Mouse (Mus musculus) lung, embryonic 15.5 days (tissue): ENCODE results near the gene Furin. TPM values are rescaled to one million over a fixed set of nuclear protein-coding genes. Genes with fewer than 3 reads are reported as not detected.

Source experiments
- ATAC-seq: fragments of 200-750 bp; cut with Nextera tagmentation; 2 replicates; pipeline ENCODE4 v1.8.0; 2017; ENCODE audit warnings: moderate number of reproducible peaks, borderline replicate concordance; ENCODE audit not compliant: low FRiP score, low TSS enrichment; ENCODE audit errors: extremely low read depth
- H3K27ac ChIP-seq: fragments of 300-500 bp; sonication (generic); 2 replicates; pipeline ENCODE4 v1.5.1; 2015; ENCODE audit warnings: moderate library complexity, mild to moderate bottlenecking, inconsistent platforms
- H3K27me3 ChIP-seq: fragments of 300-500 bp; sonication (generic); 2 replicates; pipeline ENCODE4 v1.6.1; 2015; ENCODE audit warnings: inconsistent platforms
- H3K36me3 ChIP-seq: fragments of 300-500 bp; sonication (generic); 2 replicates; pipeline ENCODE4 v1.6.1; 2015; ENCODE audit warnings: inconsistent platforms
- H3K4me1 ChIP-seq: fragments of 300-500 bp; sonication (generic); 2 replicates; pipeline ENCODE4 v1.6.1; 2015; ENCODE audit warnings: inconsistent platforms
- H3K4me2 ChIP-seq: fragments of 300-500 bp; sonication (generic); 2 replicates; pipeline ENCODE4 v1.6.1; 2015; ENCODE audit warnings: inconsistent platforms, mild to moderate bottlenecking, moderate library complexity
- H3K4me3 ChIP-seq: fragments of 300-500 bp; sonication (generic); 2 replicates; pipeline ENCODE4 v1.5.1; 2015; ENCODE audit warnings: mild to moderate bottlenecking, inconsistent platforms
- H3K9ac ChIP-seq: fragments of 300-500 bp; sonication (generic); 2 replicates; pipeline ENCODE4 v1.6.1; 2015; ENCODE audit warnings: inconsistent platforms
- H3K9me3 ChIP-seq: fragments of 300-500 bp; sonication (generic); 2 replicates; pipeline ENCODE4 v1.6.1; 2016; ENCODE audit warnings: inconsistent platforms
- WGBS: fragments of 180-500 bp; shearing (Covaris S2); methylation state at CpG from one replicate; pipeline ENCODE4 v1.1.7; 2015; 5-methylcytosine and 5-hydroxymethylcytosine counted together
- polyA plus RNA-seq: library from polyadenylated mRNA; unstranded; fragments of >200 nt; fragmentation: Nextera tagmentation; extraction: Ambion mirVana; gene quantifications from 2 replicates; pipeline ENCODE4 v1.2.1, GENCODE M21; 2015

Gene Furin
- polyA plus RNA-seq, 1 experiment from 2014 or later: 16.7 TPM

DNA sequence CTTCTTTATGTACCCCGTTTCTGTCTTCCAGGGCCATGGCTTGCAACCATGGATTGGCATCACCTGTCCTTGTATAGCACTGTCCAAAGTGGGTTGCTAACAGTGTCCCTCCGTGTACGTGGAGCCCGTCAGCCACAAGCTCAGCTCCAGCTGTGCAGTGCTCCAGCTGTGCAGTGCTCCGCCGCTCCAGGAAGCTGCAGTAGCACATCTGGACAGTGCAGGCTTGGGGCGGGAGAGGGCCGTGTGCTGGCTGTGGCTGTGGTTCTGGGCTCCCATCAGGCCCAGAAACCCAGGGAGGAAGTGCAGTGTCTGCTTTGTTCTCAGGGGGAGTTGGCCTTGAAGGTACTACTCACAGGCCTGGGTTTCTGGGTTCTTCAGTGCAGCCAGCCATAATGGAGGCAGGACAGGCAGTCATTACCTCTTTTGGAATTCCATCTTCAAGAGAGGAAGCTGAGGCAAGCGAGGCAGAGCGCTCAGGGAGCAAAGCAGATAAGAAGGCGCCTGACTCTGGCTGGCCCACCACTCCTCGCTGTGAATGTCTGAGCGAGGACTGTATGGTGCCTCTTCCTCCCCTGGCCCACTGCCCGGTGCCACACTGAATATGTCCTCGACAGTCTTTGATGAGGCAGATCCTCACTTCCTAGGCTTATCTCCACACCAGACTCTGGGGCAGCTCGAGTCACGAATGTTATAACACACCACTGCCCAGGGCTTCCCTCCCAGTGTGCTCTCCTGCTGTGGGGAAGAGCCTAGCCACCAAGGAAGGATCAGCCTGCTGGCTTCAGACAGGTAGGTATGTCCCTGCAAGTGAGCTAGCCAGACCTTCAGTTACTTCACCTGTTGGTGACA is 39.4 kb upstream of the Furin start:
- Histone ChIP-seq H3K4me2 (0 out of 2 replicates have a peak overlapping the region, but pooled peaks have one; percentile 4), H3K27ac (peak overlapping the region; percentile 84), H3K4me3 (no peak overlapping the region), H3K9me3 (no peaks in the 10 kb centered on the region), H3K4me1 (peaks cover 48% of the 10 kb centered on the region), H3K36me3 (no peaks in the 10 kb centered on the region), H3K27me3 (no peaks in the 10 kb centered on the region), H3K9ac (peak overlapping the region; percentile 26; the same call in 1 of the 2 replicates)
- peak; percentile 52 for ATAC-seq
- 27% methylated on average over 17 of the region's 17 CpGs for WGBS

DNA sequence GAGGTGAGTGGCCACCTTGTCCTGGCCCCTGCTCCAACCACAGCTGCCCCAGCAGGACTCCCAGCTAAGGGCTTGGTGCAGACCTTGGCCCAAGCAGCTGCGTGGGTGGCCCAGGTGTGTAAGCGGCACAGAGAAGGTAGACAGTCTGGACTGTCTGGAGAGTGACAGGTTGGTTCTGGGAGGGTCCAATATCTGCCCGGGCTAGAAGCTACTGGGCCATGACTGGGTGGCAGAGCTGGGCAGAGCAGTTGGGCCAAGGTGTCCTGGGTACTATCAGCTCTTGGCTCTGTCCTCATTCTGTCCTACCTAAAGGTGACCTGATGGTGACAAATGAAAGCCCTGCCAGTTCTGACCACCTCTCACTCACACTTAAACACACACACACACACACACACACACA is 37.9 kb upstream of the Furin start:
- ATAC-seq: no peak
- H3K27ac ChIP-seq: no peak overlapping the region
- no peaks in the 10 kb centered on the region for H3K36me3 ChIP-seq
- no peak overlapping the region for H3K4me2 ChIP-seq
- no peak overlapping the region for H3K9ac ChIP-seq
- no peaks in the 10 kb centered on the region for H3K27me3 ChIP-seq
- no peaks in the 10 kb centered on the region for H3K9me3 ChIP-seq
- 91% methylated on average over 3 of the region's 3 CpGs for WGBS
- peaks cover 55% of the 10 kb centered on the region for H3K4me1 ChIP-seq
- no peak overlapping the region for H3K4me3 ChIP-seq

DNA sequence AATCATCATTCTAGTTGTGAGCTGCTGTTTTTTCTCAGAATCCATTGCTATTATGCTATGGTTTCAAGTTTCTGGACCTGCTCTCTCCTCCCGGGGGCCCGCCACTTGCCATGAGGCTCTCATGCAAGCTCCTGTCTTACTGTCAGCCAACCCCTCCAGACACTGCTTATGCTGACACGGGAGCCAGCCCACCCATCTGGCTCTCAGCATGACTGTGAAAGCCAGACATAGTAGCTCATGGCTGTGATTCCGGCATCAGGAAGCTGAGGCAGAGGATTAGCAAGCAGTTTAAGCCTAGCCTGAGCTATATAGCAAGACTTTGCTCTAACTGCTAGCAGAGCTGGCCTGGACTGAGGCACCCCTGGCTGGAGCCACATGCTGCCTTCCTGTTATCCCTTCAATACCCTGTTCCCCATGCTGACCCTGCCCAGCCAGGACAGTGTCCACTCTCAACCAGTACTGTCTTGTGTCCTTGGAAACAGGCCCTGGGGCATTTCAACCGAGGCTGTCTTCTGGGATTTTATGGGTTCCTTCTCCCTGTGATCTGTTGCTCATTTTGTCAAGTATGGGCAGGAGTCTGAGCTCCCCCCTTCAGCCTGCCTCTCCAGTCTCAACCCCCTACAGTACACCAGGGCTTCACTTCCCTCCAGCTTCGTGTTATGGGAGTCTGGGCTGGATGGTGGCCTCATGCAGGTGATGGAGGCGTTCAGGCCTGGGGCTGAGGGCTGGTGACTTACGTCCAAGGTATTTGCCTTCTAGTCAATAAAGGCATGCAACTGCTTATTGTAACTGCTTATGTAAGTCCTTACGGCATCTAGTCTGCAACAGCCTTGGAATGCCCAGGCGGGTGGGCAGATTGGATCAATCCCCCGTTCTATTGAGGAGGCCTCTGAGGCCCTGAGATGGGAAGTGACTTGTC is 37.0 kb upstream of the Furin start:
- no peak for ATAC-seq
- Histone ChIP-seq H3K27me3 (no peaks in the 10 kb centered on the region), H3K4me2 (no peak overlapping the region), H3K27ac (no peak overlapping the region), H3K9me3 (no peaks in the 10 kb centered on the region), H3K36me3 (no peaks in the 10 kb centered on the region), H3K4me1 (peaks cover 55% of the 10 kb centered on the region), H3K4me3 (no peak overlapping the region), H3K9ac (no peak overlapping the region)
- WGBS: 58% methylated on average over 11 of the region's 11 CpGs

DNA sequence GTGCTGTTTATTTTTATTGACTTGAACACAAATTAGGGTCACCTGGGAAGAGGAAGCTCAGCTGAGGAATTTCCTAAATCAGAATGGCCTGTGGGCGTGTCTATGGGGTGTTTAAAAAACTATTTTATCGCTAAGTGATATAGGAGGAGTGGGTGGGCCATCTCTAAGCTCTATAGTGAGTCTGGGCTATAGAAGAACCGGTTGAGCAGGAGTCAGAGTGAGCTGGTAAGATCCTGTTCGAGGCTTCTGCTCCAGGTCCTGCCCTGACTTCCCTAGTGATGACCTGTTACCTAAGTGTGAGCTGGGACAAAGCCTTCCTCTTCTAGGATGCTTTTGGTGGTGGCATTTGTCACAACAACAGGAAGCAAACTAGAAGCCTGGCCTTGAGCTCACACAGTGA is 35.4 kb upstream of the Furin start:
- Histone ChIP-seq H3K4me3 (no peak overlapping the region), H3K9ac (no peak overlapping the region), H3K36me3 (no peaks in the 10 kb centered on the region), H3K4me1 (peaks cover 43% of the 10 kb centered on the region), H3K4me2 (no peak overlapping the region), H3K27ac (no peak overlapping the region), H3K9me3 (no peaks in the 10 kb centered on the region), H3K27me3 (no peaks in the 10 kb centered on the region)
- 30% methylated on average over 4 of the region's 4 CpGs for WGBS
- no peak for ATAC-seq

DNA sequence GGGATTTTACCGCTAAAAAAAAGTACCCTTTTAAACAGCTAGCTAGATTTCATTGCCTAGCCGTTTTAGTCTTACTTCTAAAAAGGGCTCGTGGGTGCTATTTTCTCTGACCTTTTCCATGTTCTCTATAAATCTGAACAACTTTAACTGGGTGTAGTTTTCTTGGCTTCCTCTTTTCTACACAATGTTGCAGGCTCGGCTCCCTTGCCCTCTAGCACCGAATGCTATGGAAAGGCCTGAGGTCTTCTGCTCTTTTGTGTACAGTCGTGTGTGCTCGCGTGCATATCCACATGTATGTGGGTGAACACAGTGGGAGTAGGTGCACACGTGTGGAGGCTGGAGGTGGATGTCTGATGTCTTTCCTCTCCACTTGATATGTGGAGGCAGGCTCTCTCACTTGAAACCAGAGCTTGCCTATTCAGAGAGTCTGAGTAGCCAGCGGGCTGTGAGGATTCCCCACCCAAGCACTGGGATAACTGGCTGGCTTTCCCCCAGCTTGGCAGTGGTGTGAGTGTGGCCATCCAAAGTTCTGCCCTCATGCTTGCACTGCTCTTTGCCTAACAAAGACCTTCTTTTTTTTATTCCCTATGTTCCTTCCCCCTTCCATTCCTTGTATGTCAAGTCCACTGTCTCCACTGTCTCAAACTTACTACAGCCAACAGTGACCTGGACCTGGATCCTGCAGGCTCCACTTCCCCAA is 34.7 kb upstream of the Furin start:
- Histone ChIP-seq H3K27me3 (no peaks in the 10 kb centered on the region), H3K27ac (no peak overlapping the region), H3K4me2 (no peak overlapping the region), H3K4me1 (peaks cover 36% of the 10 kb centered on the region), H3K9ac (no peak overlapping the region), H3K36me3 (no peaks in the 10 kb centered on the region), H3K4me3 (no peak overlapping the region), H3K9me3 (no peaks in the 10 kb centered on the region)
- ATAC-seq: no peak
- WGBS: 73% methylated on average over 10 of the region's 10 CpGs

DNA sequence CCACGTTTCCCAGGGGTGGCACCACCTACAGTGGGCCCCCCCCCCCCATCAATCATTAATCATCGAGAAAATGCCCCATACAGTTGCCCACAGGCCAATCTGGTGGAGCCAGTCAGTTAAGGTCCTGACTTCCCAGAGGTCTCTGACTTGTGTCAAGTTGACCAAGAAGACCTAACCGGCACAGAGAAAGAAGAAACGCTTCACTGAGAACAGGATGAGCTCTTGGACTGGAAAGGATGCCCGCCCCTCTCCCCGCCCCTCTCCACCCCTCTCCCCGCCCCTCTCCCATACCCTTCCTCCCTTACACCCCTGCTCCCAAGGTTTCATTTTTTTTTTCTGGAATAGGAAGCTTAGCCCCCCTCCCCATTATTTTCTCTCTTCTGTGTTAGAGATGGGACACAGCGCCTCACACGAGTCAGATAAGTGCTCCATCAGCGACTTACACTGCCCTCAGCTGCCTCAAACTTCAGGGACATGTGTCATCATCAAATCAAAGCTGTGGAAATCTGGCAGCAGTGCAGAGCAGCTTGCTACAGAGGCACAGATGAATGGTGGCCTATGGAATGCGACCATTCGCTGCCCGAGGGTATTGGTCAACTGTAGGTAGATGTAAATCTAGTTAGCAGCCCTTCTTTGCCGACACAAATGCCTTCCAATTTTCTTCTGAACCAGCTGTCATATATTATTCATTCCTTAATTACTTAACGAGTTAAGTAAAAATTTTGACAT is 34.0 kb upstream of the Furin start:
- peak; percentile 40 for ATAC-seq
- WGBS: 24% methylated on average over 15 of the region's 15 CpGs
- Histone ChIP-seq H3K9me3 (no peaks in the 10 kb centered on the region), H3K36me3 (no peaks in the 10 kb centered on the region), H3K9ac (no peak overlapping the region), H3K4me1 (peaks cover 28% of the 10 kb centered on the region), H3K27me3 (no peaks in the 10 kb centered on the region), H3K4me3 (no peak overlapping the region; the same call in 1 of the 2 replicates), H3K4me2 (peak overlapping the region; percentile 44), H3K27ac (0 out of 2 replicates have a peak overlapping the region, but pooled peaks have one; percentile 3)

DNA sequence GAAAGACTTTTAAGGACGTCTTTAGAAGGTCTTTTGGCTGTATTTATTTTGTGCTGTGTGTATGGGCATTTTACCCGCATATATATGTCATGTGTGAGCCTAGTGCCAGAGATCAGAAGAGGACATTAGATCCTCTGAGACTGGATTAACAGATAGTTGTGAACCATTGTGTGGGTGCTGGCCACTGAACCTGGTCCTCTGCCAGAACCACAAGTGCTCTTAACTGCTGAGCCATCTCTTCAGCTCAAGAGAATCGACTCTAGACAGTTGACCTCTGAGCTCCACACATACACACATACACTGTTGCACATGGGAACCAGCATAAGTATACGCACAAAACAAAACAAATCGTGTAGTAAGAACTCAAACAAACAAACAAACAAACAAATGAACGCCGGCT is 31.3 kb upstream of the Furin start:
- Histone ChIP-seq H3K36me3 (no peaks in the 10 kb centered on the region), H3K27me3 (no peaks in the 10 kb centered on the region), H3K9ac (no peak overlapping the region), H3K4me1 (peaks cover 15% of the 10 kb centered on the region), H3K9me3 (no peaks in the 10 kb centered on the region), H3K4me2 (no peak overlapping the region), H3K27ac (no peak overlapping the region), H3K4me3 (no peak overlapping the region)
- ATAC-seq: no peak
- WGBS: 63% methylated on average over 7 of the region's 7 CpGs

DNA sequence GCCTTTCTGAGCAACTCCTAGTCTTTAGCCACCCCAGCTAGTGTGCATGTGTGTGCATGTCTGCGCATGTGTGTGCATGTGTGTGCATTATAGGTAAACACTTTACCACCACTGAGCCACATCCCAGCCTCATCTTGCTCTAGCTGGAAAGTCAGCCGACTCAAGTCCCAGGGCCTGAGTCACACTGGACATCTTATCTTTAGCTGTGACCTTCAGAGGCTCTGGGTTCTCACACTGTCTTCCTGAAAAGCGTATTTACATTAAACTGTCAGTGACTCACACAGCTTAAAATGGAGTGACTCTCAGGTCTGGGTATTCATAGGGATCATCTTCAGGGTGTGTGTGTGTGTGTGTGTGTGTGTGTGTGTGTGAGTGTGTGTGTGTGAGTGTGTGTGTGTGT is 30.4 kb upstream of the Furin start:
- Histone ChIP-seq H3K27ac (no peak overlapping the region), H3K36me3 (no peaks in the 10 kb centered on the region), H3K4me2 (no peak overlapping the region), H3K9ac (no peak overlapping the region), H3K9me3 (no peaks in the 10 kb centered on the region), H3K27me3 (no peaks in the 10 kb centered on the region), H3K4me3 (no peak overlapping the region), H3K4me1 (peaks cover 7% of the 10 kb centered on the region)
- no peak for ATAC-seq
- 54% methylated on average over 3 of the region's 3 CpGs for WGBS

DNA sequence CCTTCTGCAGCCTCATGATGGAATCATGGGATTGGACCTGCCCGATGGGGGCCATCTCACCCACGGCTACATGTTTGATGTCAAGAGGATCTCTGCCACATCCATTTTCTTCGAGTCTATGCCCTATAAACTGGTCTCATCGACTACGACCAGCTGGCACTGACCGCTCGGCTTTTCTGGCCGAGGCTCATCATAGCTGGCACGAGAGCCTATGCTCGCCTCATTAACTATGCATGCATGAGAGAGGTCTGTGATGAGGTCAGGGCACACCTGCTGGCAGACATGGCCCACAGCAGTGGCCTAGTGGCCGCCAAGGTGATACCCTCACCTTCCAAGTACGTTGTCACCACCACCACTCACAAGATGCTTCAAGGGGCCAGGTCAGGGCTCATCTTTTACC is 24.4 kb upstream of the Furin start:
- 88% methylated on average over 12 of the region's 12 CpGs for WGBS
- Histone ChIP-seq H3K9me3 (no peaks in the 10 kb centered on the region), H3K27ac (no peak overlapping the region), H3K4me2 (no peak overlapping the region), H3K9ac (no peak overlapping the region), H3K27me3 (no peaks in the 10 kb centered on the region), H3K36me3 (no peaks in the 10 kb centered on the region), H3K4me3 (no peak overlapping the region), H3K4me1 (no peaks in the 10 kb centered on the region)
- ATAC-seq: no peak

DNA sequence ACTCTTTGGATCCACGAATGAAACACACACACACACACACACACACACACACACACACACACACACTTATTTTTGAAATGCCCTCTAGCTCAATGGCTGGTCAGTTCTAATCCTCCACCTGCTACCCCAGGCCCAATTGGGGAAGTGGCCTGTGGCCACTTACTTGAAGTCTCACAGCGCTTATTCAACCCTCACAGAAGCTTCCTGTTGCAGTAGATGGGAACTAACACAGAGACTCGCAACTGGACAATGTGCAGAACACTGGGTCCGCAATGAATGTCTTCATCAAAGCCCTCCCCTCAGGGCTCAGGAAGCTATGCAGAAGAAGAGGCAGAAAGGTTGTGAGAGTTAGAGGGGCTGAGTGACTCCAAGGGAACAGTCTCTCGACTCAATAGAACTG is 22.5 kb upstream of the Furin start:
- Histone ChIP-seq H3K36me3 (no peaks in the 10 kb centered on the region), H3K4me1 (peaks cover 6% of the 10 kb centered on the region), H3K4me3 (no peak overlapping the region), H3K4me2 (no peak overlapping the region), H3K9ac (no peak overlapping the region), H3K9me3 (no peaks in the 10 kb centered on the region), H3K27ac (no peak overlapping the region), H3K27me3 (no peaks in the 10 kb centered on the region)
- ATAC-seq: no peak
- 76% methylated on average over 5 of the region's 5 CpGs for WGBS

DNA sequence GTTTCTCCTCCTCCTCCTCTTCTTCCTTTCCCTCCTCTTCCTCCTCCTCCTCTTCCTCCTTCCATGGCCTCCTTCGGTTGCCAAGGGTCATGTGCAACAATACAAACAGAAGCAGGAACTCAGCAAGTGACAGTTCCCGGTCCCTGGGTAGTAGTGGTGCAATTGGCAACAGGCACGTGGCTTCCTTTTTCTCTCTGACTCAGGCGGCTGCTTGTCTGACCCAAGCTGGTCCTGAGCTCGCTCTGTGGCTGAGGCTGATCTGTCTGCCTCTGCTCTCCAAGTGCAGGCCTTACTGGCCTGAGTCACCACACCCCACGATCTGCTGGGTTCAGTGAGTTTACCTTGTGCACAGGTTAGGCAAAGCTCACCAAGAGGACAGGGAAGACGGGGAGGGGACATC is 21.1 kb upstream of the Furin start:
- Histone ChIP-seq H3K9ac (no peak overlapping the region), H3K4me2 (no peak overlapping the region), H3K4me3 (no peak overlapping the region), H3K27ac (no peak overlapping the region), H3K4me1 (peaks cover 7% of the 10 kb centered on the region), H3K36me3 (no peaks in the 10 kb centered on the region), H3K27me3 (no peaks in the 10 kb centered on the region), H3K9me3 (no peaks in the 10 kb centered on the region)
- no peak for ATAC-seq
- WGBS: 56% methylated on average over 7 of the region's 7 CpGs
